Mouse (Mus musculus): ENCODE data around the gene Bloc1s4.

GRCm38 (mm10) chr5:36714832-36715231 is 33.6 kb downstream of the Bloc1s4 start:
- no peak for TF ChIP-seq POLR2A (IDR thresholded peaks at IDR 0.05; ENCODE audit: control insufficient read depth, extremely low read depth, insufficient read depth, low read length, poor library complexity)
- no peak for TF ChIP-seq CTCF (IDR thresholded peaks at IDR 0.05; ENCODE audit: borderline replicate concordance, control insufficient read depth, extremely low read depth, insufficient read depth, low read length, poor library complexity)
